Mouse (Mus musculus) stomach, embryonic 16.5 days (tissue): Measurements from ENCODE around the gene Gm28053. TPM values are rescaled to one million over a fixed set of nuclear protein-coding genes. Genes with fewer than 3 reads are reported as not detected.

ENCODE experiments used
- ATAC-seq: fragments of 200-750 bp; cut with Nextera tagmentation; 2 replicates; pipeline ENCODE4 v1.8.0; 2017; ENCODE audit warnings: moderate number of reproducible peaks, moderate TSS enrichment; ENCODE audit not compliant: insufficient read depth, low FRiP score
- H3K27ac ChIP-seq: fragments of 300-500 bp; sonication (generic); 2 replicates; pipeline ENCODE4 v1.5.1; 2014; ENCODE audit warnings: low read length
- H3K27me3 ChIP-seq: fragments of 300-500 bp; sonication (generic); 2 replicates; pipeline ENCODE4 v1.6.1; 2014; ENCODE audit warnings: low read length, control low read depth, mixed read lengths; ENCODE audit not compliant: control insufficient read depth, insufficient read depth
- H3K36me3 ChIP-seq: fragments of 300-500 bp; sonication (generic); 2 replicates; pipeline ENCODE4 v1.6.1; 2014; ENCODE audit warnings: low read length; ENCODE audit not compliant: control insufficient read depth, insufficient read depth
- H3K4me1 ChIP-seq: fragments of 300-500 bp; sonication (generic); 2 replicates; pipeline ENCODE4 v1.6.1; 2014; ENCODE audit warnings: low read length, control low read depth, mixed read lengths; ENCODE audit not compliant: control insufficient read depth, insufficient read depth
- H3K4me2 ChIP-seq: fragments of 300-500 bp; sonication (generic); 2 replicates; pipeline ENCODE4 v1.6.1; 2014; ENCODE audit warnings: low read depth, low read length, mixed read lengths
- H3K4me3 ChIP-seq: fragments of 300-500 bp; sonication (generic); replicated peaks from 2 replicates; pipeline ENCODE4 v1.5.1; 2014; ENCODE audit warnings: mild to moderate bottlenecking, low read length
- H3K9ac ChIP-seq: fragments of 300-500 bp; sonication (generic); 2 replicates; pipeline ENCODE4 v1.6.1; 2014; ENCODE audit warnings: low read length
- H3K9me3 ChIP-seq: fragments of 300-500 bp; sonication (generic); replicated peaks from 2 replicates; pipeline ENCODE4 v1.6.1; 2016; ENCODE audit warnings: low read length, control low read depth; ENCODE audit not compliant: control insufficient read depth
- WGBS: fragments of 180-500 bp; shearing (Covaris S2); extraction: QIAGEN DNeasy Blood & Tissue Kit; methylation state at CpG from one replicate; pipeline ENCODE4 v1.1.7; 2014; 5-methylcytosine and 5-hydroxymethylcytosine counted together
- polyA plus RNA-seq: library from polyadenylated mRNA; unstranded; fragments of >200 nt; fragmentation: Nextera tagmentation; extraction: Ambion mirVana; gene quantifications from 2 replicates; pipeline ENCODE4 v1.2.1, GENCODE M21; 2015

The Gm28053 gene
- polyA plus RNA-seq, 1 experiment from 2014 or later = 3.2 TPM

DNA sequence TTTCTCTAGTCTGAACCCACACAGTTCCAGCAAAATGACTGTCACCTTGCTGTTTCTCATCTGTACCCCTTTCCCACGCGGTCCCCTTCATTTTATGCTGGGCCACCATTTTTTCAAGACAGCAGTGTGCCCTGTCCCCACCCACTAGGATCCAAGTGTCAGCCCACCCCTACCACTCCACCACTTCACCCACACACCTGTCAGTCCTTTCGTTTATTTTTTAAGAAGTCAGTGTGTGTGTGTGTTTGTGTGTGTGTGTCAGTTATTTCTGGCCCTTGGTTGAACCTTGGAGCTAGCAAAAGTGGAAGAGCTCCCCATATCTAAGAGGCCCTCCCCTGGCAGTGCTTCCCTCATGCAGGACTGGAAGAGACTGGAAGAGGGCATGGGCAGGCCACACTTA, 50.5 kb downstream of the Gm28053 start:
- ATAC-seq = no peak
- no peaks in the 10 kb centered on the region for H3K36me3 ChIP-seq
- no peaks in the 10 kb centered on the region for H3K9me3 ChIP-seq
- no peak overlapping the region for H3K4me3 ChIP-seq
- H3K27ac ChIP-seq = no peak overlapping the region
- no peaks in the 10 kb centered on the region for H3K4me1 ChIP-seq
- H3K4me2 ChIP-seq = no peak overlapping the region
- no peaks in the 10 kb centered on the region for H3K27me3 ChIP-seq
- 72% methylated on average over 3 of the region's 3 CpGs for WGBS
- no peak overlapping the region for H3K9ac ChIP-seq

DNA sequence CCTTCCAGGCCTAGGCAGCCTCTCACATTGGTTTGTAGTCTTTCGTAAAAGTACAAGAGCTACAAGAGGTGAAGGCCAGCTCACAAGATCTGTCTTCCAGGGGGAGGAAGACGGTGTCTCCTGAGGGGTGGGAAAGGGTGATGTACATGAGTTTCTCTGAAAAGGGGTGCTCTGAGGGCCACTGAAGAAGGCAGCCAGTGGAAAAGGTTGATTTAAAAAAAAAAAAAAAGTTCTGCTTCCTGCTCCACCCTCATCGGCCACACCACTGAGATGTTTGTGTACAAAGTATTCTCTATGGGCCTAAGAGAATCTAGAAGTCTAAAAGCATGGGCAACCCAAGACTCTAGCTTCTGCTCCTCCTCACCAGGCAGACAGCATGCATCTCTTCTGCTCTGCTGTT, 52.3 kb downstream of the Gm28053 start, which contains the start of gene Gimap3:
Gimap3 (minus strand) TSS at position 156 of the 400 bp plus-strand sequence.
- H3K4me3 ChIP-seq = no peak within 1 kb of the TSS
- H3K27me3 ChIP-seq = no peaks in the 10 kb centered on the region
- no peak within 1 kb of the TSS for H3K4me2 ChIP-seq
- 89% methylated on average over 3 of the region's 3 CpGs for WGBS
- no peaks in the 10 kb centered on the region for H3K36me3 ChIP-seq
- no peaks in the 10 kb centered on the region for H3K4me1 ChIP-seq
- no peaks in the 10 kb centered on the region for H3K9me3 ChIP-seq
- no peak within 1 kb of the TSS for H3K9ac ChIP-seq
- ATAC-seq = no peak
- no peak within 1 kb of the TSS for H3K27ac ChIP-seq

DNA sequence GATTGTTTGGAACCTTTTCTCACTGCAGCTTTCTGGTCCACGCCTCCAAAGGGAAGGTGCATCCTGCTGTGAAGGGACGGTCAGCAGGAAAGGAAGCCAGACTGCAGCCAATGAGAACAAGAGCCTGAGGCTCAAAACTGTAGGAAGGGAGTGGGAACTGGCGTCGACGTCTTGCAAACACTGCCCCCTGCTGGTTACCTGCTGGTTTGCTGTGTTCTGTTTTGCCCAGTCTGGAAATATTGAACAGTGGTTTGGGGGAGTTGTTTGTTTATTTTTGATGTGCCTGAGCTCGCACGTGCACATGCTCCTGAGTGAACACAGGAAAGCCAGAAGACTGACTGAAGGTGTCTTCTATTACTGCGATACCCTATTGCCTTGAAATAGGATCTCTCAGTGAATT, 53.6 kb downstream of the Gm28053 start:
- no peaks in the 10 kb centered on the region for H3K36me3 ChIP-seq
- WGBS = 9% methylated on average over 8 of the region's 8 CpGs
- no peaks in the 10 kb centered on the region for H3K9me3 ChIP-seq
- no peak overlapping the region for H3K27ac ChIP-seq
- H3K4me3 ChIP-seq = no peak overlapping the region
- no peak overlapping the region for H3K4me2 ChIP-seq
- no peaks in the 10 kb centered on the region for H3K4me1 ChIP-seq
- ATAC-seq = peak; percentile 60; the same call in 1 of the 2 replicates
- no peak overlapping the region for H3K9ac ChIP-seq
- no peaks in the 10 kb centered on the region for H3K27me3 ChIP-seq

DNA sequence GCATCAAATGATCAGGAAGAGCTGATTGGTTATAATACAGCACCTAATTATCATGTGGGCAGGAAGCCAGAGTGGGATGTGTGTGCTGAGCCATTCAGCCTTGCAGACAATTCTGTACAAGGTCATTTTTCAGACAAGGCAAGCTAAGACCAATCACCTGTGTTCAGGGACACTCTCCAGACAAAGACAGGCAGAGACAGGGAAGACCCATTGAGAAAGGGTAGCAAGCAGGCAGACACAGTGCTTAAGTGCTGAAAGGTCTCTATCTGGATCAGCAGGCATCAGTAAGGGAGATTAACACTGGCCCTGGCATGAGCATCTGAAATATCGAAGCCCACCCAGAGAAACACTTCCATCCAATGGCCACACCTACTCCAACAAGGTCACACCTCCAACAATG, 66.0 kb downstream of the Gm28053 start:
- Histone ChIP-seq H3K9ac (no peak overlapping the region), H3K9me3 (0 out of 2 replicates have a peak, but pooled peaks cover 4% of the 10 kb centered on the region), H3K4me2 (no peak overlapping the region), H3K27ac (no peak overlapping the region), H3K36me3 (no peaks in the 10 kb centered on the region), H3K4me3 (no peak overlapping the region), H3K27me3 (no peaks in the 10 kb centered on the region), H3K4me1 (no peaks in the 10 kb centered on the region; the same call in 1 of the 2 replicates)
- 91% methylated on average over 1 of the region's 1 CpGs for WGBS
- ATAC-seq = no peak

DNA sequence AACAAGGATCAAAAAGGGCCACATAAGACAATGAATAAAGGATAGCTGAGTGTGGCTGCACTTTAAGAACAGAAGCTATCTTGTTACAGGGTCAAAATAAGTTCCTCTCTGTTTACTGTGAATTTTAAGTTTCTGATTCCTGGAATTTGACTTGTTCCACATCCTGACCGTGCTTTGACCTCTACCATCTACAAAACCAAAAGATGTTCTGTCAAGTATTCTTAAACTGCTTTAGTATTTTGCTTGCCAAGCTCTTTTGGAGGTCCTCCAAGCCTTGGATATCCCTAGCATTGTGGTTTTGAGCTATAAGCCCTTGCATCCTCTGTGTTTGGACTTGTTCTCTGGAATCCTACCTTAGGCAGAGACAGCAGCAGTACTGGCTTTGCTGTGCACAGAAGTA, 66.8 kb downstream of the Gm28053 start:
- H3K4me3 ChIP-seq = no peak overlapping the region
- H3K27ac ChIP-seq = 0 out of 2 replicates have a peak overlapping the region, but pooled peaks have one; percentile 26
- peak; percentile 37; the same call in 1 of the 2 replicates for ATAC-seq
- H3K36me3 ChIP-seq = no peaks in the 10 kb centered on the region
- 0 out of 2 replicates have a peak, but pooled peaks cover 4% of the 10 kb centered on the region for H3K9me3 ChIP-seq
- 33% methylated on average over 1 of the region's 1 CpGs for WGBS
- no peak overlapping the region for H3K9ac ChIP-seq
- no peaks in the 10 kb centered on the region; the same call in 1 of the 2 replicates for H3K4me1 ChIP-seq
- no peaks in the 10 kb centered on the region for H3K27me3 ChIP-seq
- H3K4me2 ChIP-seq = no peak overlapping the region

DNA sequence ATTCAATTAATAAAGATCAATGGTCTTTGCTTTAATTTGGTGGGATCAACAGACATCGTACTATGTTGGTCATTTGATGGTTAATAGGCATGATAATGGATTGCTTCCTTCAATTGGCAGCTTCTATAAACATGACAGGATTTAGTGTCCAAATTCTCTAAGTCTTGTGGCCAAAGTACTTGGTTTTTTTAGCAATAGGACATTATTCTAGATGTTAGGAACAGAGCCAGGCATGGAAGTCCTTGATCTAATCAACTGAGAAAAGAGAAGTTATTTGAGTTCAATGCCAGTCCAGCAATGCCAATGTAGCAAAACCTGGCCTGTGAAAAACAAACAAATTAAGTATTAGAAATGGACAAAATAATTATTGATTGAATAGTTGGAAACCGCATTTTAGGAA, 67.2 kb downstream of the Gm28053 start:
- 0 out of 2 replicates have a peak overlapping the region, but pooled peaks have one; percentile 26 for H3K27ac ChIP-seq
- H3K4me1 ChIP-seq = no peaks in the 10 kb centered on the region; the same call in 1 of the 2 replicates

DNA sequence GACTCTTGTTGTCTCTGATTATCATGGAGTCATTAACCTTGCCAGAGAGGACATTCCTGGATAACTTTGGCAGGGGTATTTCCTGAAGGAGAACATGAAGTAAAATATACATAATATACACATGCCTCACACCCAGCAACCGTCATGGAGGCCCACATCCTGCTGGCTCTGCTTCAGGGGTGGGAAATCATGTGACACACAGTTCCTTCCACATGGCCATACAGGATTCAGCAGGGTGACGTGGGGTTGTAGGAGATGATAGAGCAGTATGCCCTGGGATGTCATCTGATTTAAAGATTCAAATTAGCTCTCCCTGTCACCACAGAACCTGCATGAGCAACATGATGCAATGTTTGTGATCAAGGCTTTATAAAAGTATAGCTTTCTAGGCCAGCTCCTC, 69.5 kb downstream of the Gm28053 start:
- Histone ChIP-seq H3K4me2 (no peak overlapping the region), H3K9me3 (no peaks in the 10 kb centered on the region), H3K9ac (no peak overlapping the region), H3K27ac (no peak overlapping the region), H3K4me3 (no peak overlapping the region), H3K36me3 (no peaks in the 10 kb centered on the region), H3K27me3 (no peaks in the 10 kb centered on the region), H3K4me1 (no peaks in the 10 kb centered on the region; the same call in 1 of the 2 replicates)
- 79% methylated on average over 2 of the region's 2 CpGs for WGBS
- no peak for ATAC-seq

More for the DNA sequence above, 67.2 kb downstream of the Gm28053 start:
- WGBS = 53% methylated on average over 2 of the region's 2 CpGs
- Histone ChIP-seq H3K27me3 (no peaks in the 10 kb centered on the region), H3K9ac (no peak overlapping the region), H3K9me3 (0 out of 2 replicates have a peak, but pooled peaks cover 2% of the 10 kb centered on the region), H3K4me2 (no peak overlapping the region), H3K36me3 (no peaks in the 10 kb centered on the region), H3K4me3 (no peak overlapping the region)
- no peak for ATAC-seq

DNA sequence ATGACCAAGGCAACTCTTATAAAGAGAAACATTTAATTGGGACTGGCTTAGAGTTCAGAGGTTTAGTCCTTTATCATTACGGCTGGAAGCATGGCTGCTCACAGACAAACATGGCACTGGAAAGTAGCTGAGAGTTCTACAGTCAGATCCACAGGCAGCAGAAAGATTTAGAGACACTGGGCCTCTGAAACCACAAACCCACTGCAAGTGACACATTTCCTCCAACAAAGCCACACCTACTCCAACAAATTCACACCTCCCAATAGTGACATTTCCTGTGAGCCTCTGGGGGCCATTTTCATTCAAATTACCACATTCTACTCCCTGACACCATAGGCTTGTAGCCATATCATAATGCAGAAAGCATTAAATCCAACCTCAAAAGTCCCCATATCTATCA, 83.5 kb downstream of the Gm28053 start:
- no peaks in the 10 kb centered on the region for H3K4me1 ChIP-seq
- no peaks in the 10 kb centered on the region for H3K27me3 ChIP-seq
- no peak overlapping the region for H3K9ac ChIP-seq
- ATAC-seq = no peak
- H3K4me3 ChIP-seq = no peak overlapping the region
- H3K36me3 ChIP-seq = no peaks in the 10 kb centered on the region
- 0 out of 2 replicates have a peak, but pooled peaks cover 3% of the 10 kb centered on the region for H3K9me3 ChIP-seq
- H3K27ac ChIP-seq = no peak overlapping the region
- WGBS = 88% methylated on average over 1 of the region's 1 CpGs
- no peak overlapping the region for H3K4me2 ChIP-seq
